Mouse (Mus musculus): ENCODE results near the gene Arhgap29. TPM values are rescaled to one million over a fixed set of nuclear protein-coding genes. Genes with fewer than 3 reads are reported as not detected.

Arhgap29 gene
- total and polyA plus RNA-seq, 2 experiments = 16.4 to 60.5 TPM

DNA sequence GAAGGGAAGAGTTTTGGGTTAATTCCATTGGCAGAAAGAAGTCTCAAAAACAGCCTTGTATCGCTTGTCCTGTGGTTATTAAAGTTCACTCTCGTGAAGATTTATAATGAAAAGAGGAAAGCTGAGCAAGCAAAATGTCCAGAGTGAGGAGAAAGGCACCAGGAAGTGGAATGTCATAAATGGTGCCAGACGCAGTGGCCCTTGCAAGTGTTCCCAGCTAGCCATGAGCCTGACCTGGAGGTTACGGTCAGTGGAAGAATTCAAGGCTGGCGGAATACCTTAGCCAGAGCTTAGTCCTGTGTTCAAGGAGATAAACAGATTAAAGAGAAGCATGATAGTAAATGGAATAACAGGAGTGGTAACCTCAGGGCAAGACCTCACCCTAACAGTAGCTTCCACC is 66.8 kb downstream of the Arhgap29 start:
- peak; percentile 21 for DNase-seq (ENCODE audit: extremely low read depth, low read depth, low spot score)
- Histone ChIP-seq H3K27me3 (ENCODE audit: control insufficient read depth, insufficient read depth, low read length) (no peaks in the 10 kb centered on the region), H3K4me3 (ENCODE audit: insufficient read depth, low read depth, low read length) (no peak overlapping the region), H3K4me1 (ENCODE audit: control insufficient read depth, insufficient read depth, low read length) (peaks cover 2% of the 10 kb centered on the region; the same call in 1 of the 2 replicates), H3K27ac (replicated peaks; ENCODE audit: insufficient read depth, low read depth, low read length) (no peak overlapping the region), H3K36me3 (ENCODE audit: control insufficient read depth, insufficient read depth, low read length) (peaks cover 30% of the 10 kb centered on the region), H3K79me2 (ENCODE audit: control insufficient read depth, insufficient read depth, low read length) (no peaks in the 10 kb centered on the region), H3K9ac (ENCODE audit: low read depth, low read length) (no peak overlapping the region)
- TF ChIP-seq CTCF (IDR thresholded peaks at IDR 0.05; ENCODE audit: low read depth, low read length) = no peak
- no peak for TF ChIP-seq POLR2A (IDR thresholded peaks at IDR 0.05; ENCODE audit: extremely low read depth, insufficient read depth, low read length)
- WGBS = 80% methylated on average over 5 of the region's 5 CpGs

DNA sequence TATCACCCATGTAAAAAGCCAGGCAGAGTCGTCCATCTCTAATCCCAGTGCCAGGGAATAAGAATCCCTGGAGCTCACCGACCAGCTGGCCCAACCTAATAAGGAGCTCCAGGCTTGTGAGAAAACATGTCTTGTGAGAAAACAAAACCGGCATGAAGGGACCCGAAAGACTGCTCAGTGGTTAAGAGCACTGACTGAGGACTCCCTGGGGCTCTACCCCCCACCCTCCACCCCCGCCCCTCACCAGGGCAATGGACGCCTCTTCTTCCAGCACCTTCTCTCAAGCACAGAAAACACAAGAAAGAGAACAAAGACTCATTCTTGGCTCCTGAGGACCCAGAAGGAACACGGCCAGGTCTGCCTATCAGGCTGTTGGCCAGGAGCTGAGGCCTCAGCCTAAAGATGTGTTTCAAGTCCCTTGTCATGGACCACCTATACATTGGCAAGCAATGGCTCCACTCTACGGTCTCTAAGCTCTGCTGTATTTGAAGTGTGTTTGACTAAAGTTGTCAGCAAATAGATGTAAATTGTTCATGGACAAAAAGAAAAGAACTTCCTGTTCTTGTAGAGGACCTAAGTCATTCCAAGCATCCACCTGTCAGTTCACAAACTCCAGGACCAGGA is 68.8 kb downstream of the Arhgap29 start:
- peaks cover 2% of the 10 kb centered on the region; the same call in 1 of the 2 replicates for H3K4me1 ChIP-seq (ENCODE audit: control insufficient read depth, insufficient read depth, low read length)
- H3K9ac ChIP-seq (ENCODE audit: low read depth, low read length) = no peak overlapping the region
- H3K4me3 ChIP-seq (ENCODE audit: insufficient read depth, low read depth, low read length) = no peak overlapping the region
- no peak overlapping the region for H3K27ac ChIP-seq (replicated peaks; ENCODE audit: insufficient read depth, low read depth, low read length)
- no peak for TF ChIP-seq CTCF (IDR thresholded peaks at IDR 0.05; ENCODE audit: low read depth, low read length)
- no peak for TF ChIP-seq POLR2A (IDR thresholded peaks at IDR 0.05; ENCODE audit: extremely low read depth, insufficient read depth, low read length)
- DNase-seq (ENCODE audit: extremely low read depth, low read depth, low spot score) = no peak
- H3K36me3 ChIP-seq (ENCODE audit: control insufficient read depth, insufficient read depth, low read length) = peaks cover 12% of the 10 kb centered on the region
- H3K27me3 ChIP-seq (ENCODE audit: control insufficient read depth, insufficient read depth, low read length) = no peaks in the 10 kb centered on the region
- WGBS = 96% methylated on average over 8 of the region's 8 CpGs
- H3K79me2 ChIP-seq (ENCODE audit: control insufficient read depth, insufficient read depth, low read length) = no peaks in the 10 kb centered on the region

DNA sequence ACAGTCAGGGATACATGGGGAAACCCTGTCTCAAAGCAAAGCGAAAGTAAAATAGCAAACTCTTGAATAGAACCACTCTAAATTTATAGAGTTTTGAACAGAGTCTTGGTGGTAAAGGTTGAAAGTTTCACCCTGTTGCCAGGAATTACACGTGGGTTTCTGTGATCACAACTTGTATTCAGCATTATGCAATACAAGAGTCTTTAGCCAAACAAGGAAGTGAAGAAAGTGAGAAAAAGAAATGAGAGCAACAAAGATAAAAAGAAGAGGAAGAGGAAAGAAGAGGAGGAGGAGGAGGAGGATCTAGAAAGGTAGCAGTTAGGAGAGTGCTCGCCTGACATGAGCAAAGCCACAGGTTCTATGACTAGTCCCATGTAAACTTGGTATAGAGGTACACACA is 70.0 kb downstream of the Arhgap29 start:
- H3K27me3 ChIP-seq (ENCODE audit: control insufficient read depth, insufficient read depth, low read length) = no peaks in the 10 kb centered on the region
- TF ChIP-seq CTCF (IDR thresholded peaks at IDR 0.05; ENCODE audit: low read depth, low read length) (no peak), POLR2A (IDR thresholded peaks at IDR 0.05; ENCODE audit: extremely low read depth, insufficient read depth, low read length) (no peak)
- no peak overlapping the region for H3K4me3 ChIP-seq (ENCODE audit: insufficient read depth, low read depth, low read length)
- H3K9ac ChIP-seq (ENCODE audit: low read depth, low read length) = no peak overlapping the region
- H3K79me2 ChIP-seq (ENCODE audit: control insufficient read depth, insufficient read depth, low read length) = no peaks in the 10 kb centered on the region
- peaks cover 2% of the 10 kb centered on the region; the same call in 1 of the 2 replicates for H3K4me1 ChIP-seq (ENCODE audit: control insufficient read depth, insufficient read depth, low read length)
- peaks cover 2% of the 10 kb centered on the region for H3K36me3 ChIP-seq (ENCODE audit: control insufficient read depth, insufficient read depth, low read length)
- no peak overlapping the region for H3K27ac ChIP-seq (replicated peaks; ENCODE audit: insufficient read depth, low read depth, low read length)
- 63% methylated on average over 3 of the region's 3 CpGs for WGBS
- DNase-seq (ENCODE audit: extremely low read depth, low read depth, low spot score) = peak; percentile 42

DNA sequence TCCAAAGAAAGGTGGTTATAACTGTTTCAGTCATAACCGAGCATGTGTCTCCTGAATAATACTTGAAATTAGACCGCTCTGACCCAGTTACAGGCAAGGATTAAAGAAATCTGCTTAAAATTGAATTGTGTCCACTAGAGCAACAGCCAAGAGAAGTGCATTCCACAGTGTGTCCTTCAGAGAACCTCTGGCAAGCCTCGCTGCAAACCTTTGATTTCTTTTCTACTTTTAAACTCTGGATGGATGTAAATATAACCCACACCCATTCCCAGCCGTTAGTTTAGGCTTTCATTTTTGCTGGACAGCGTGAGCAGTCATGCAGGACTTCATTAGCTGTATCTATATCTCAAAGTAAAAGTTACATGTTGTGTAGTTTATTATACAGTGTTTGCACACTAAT is 74.3 kb downstream of the Arhgap29 start:
- TF ChIP-seq CTCF (IDR thresholded peaks at IDR 0.05; ENCODE audit: low read depth, low read length) (no peak), POLR2A (IDR thresholded peaks at IDR 0.05; ENCODE audit: extremely low read depth, insufficient read depth, low read length) (no peak)
- Histone ChIP-seq H3K79me2 (ENCODE audit: control insufficient read depth, insufficient read depth, low read length) (no peaks in the 10 kb centered on the region), H3K4me1 (ENCODE audit: control insufficient read depth, insufficient read depth, low read length) (peaks cover 2% of the 10 kb centered on the region; the same call in 1 of the 2 replicates), H3K4me3 (ENCODE audit: insufficient read depth, low read depth, low read length) (no peak overlapping the region), H3K27me3 (ENCODE audit: control insufficient read depth, insufficient read depth, low read length) (no peaks in the 10 kb centered on the region), H3K27ac (replicated peaks; ENCODE audit: insufficient read depth, low read depth, low read length) (no peak overlapping the region), H3K36me3 (ENCODE audit: control insufficient read depth, insufficient read depth, low read length) (no peaks in the 10 kb centered on the region), H3K9ac (ENCODE audit: low read depth, low read length) (no peak overlapping the region)
- WGBS = 57% methylated on average over 5 of the region's 5 CpGs
- no peak for DNase-seq (ENCODE audit: extremely low read depth, low read depth, low spot score)

DNA sequence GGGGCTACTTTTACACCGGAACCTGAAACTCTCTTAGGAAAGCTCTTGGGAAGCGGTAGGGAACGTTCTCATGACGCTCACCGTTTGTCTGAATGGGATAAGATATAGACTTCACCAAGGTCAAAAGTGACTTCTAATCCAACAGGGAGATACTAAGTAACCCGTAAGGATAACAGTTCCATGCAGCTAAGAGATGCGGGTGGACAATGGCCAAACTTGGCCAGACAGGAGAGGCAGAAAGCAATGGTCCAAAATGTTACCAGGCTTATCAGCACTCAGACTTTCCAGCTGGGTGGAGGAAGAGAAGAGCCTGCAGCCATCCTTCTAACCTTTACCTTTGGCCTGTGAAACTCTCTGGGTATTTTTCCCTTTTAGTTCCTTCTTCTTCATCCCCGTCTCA is 75.4 kb downstream of the Arhgap29 start:
- TF ChIP-seq POLR2A (IDR thresholded peaks at IDR 0.05; ENCODE audit: extremely low read depth, insufficient read depth, low read length) (no peak), CTCF (IDR thresholded peaks at IDR 0.05; ENCODE audit: low read depth, low read length) (no peak)
- no peaks in the 10 kb centered on the region for H3K36me3 ChIP-seq (ENCODE audit: control insufficient read depth, insufficient read depth, low read length)
- H3K4me1 ChIP-seq (ENCODE audit: control insufficient read depth, insufficient read depth, low read length) = no peaks in the 10 kb centered on the region
- no peak overlapping the region for H3K27ac ChIP-seq (replicated peaks; ENCODE audit: insufficient read depth, low read depth, low read length)
- WGBS = 90% methylated on average over 8 of the region's 8 CpGs
- H3K9ac ChIP-seq (ENCODE audit: low read depth, low read length) = no peak overlapping the region
- DNase-seq (ENCODE audit: extremely low read depth, low read depth, low spot score) = no peak
- H3K4me3 ChIP-seq (ENCODE audit: insufficient read depth, low read depth, low read length) = no peak overlapping the region
- H3K79me2 ChIP-seq (ENCODE audit: control insufficient read depth, insufficient read depth, low read length) = no peaks in the 10 kb centered on the region
- no peaks in the 10 kb centered on the region for H3K27me3 ChIP-seq (ENCODE audit: control insufficient read depth, insufficient read depth, low read length)

DNA sequence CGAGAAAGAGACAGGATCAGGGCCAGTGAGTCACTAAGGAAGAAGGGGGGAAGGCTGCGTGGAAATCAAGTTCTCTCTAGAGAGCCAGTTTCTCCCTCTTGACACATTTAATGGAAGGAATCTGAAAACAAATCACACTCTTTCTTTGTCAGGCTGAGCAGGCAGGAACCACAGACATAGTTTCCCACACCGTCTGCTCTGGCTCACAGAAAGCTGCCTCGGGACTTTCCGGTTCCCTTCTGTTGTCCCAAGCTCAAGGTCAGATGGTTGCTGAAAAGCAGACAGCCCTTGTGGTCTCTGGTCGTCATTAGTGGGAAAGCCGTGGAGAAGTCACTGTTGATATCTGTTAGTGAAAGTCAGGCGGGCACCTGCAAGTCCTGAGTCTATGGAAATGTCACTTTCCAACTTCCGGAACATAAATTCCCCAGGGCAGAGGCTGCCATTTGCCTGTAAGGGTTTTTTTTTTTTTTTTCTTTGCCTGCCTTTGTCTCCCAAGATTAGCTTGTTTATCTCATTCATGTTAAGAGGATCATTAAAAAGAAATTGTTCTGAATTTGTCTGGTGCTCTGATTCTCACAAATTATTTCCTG is 81.0 kb downstream of the Arhgap29 start:
- H3K27ac ChIP-seq (replicated peaks; ENCODE audit: insufficient read depth, low read depth, low read length) = no peak overlapping the region; the same call in 1 of the 2 replicates
- H3K27me3 ChIP-seq (ENCODE audit: control insufficient read depth, insufficient read depth, low read length) = no peaks in the 10 kb centered on the region
- DNase-seq (ENCODE audit: extremely low read depth, low read depth, low spot score) = no peak
- peaks cover 3% of the 10 kb centered on the region for H3K4me1 ChIP-seq (ENCODE audit: control insufficient read depth, insufficient read depth, low read length)
- H3K36me3 ChIP-seq (ENCODE audit: control insufficient read depth, insufficient read depth, low read length) = no peaks in the 10 kb centered on the region
- no peak overlapping the region for H3K4me3 ChIP-seq (ENCODE audit: insufficient read depth, low read depth, low read length)
- TF ChIP-seq CTCF (IDR thresholded peaks at IDR 0.05; ENCODE audit: low read depth, low read length) = no peak
- no peak for TF ChIP-seq POLR2A (IDR thresholded peaks at IDR 0.05; ENCODE audit: extremely low read depth, insufficient read depth, low read length)
- H3K79me2 ChIP-seq (ENCODE audit: control insufficient read depth, insufficient read depth, low read length) = no peaks in the 10 kb centered on the region
- 51% methylated on average over 9 of the region's 9 CpGs for WGBS
- H3K9ac ChIP-seq (ENCODE audit: low read depth, low read length) = no peak overlapping the region
